Mouse (Mus musculus): ENCODE measurements around the gene Mfsd7a. TPM values are rescaled to one million over a fixed set of nuclear protein-coding genes. Genes with fewer than 3 reads are reported as not detected.
"Not testable (repeated sequence)": the region's sequence is repeated elsewhere in the genome, so short reads cannot be mapped to it uniquely, and the experiment has no call there.

Mfsd7a gene
- 0.11 and 0.15 TPM in 2 replicates for polyA plus RNA-seq (2016; fragmentation: Nextera tagmentation; extraction: Ambion mirVana)

DNA sequence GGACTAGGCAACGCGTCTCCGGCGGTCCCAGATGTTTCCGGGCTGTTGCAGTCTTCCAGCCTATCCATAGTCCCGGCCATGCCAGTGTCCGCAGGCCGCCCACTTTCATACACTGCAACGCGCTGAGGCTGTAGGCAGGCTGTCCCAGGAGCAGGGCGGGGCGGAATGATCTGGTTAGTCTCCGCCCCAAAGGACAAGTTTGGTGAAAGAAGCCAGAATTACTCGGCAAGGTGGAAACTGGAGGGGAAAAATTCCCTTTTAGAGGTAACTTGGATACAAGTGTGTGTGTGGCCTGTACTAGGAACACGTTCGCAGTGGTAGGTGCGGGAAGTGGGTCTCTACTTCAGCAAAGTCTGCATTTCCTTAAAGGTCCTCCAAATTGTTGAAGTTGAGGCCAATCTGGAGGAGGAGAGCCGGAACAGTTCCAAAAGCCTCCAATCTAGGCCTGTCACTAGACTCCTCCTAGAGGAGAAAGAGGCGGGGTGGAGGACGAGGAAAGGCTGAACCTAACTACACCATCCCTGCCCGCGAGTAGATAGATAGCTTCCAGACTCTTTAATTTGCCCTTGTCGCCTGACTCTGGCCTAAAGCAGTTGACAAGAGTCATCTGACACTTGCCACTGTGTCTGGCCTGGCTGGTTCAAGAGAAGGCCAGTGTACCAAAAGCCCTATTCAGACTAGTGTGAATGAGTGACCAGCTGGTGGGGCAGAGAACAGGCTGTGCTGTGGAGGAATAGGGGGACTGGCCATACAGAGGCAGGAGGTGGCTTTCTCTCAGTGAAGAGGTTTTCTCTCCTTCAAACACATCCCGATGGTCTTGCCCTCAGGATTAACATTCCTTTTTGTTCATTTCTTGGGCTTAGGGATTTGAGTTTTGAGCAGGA lies at the start of gene Mfsd7a:
Mfsd7a (minus strand) TSS at position 107 of the 884 bp plus-strand sequence.
- H3K27me3 ChIP-seq (replicated peaks; ENCODE audit: low read depth, poor library complexity, severe bottlenecking) = peaks cover 43% of the 10 kb centered on the region
- peaks cover 20% of the 10 kb centered on the region for H3K4me1 ChIP-seq
- H3K9me3 ChIP-seq = no peaks in the 10 kb centered on the region
- no peaks in the 10 kb centered on the region for H3K36me3 ChIP-seq (replicated peaks)
- DNase-seq (ENCODE audit: low spot score) = peak; percentile 75
- WGBS = 13% methylated on average over 24 of the region's 24 CpGs
- peak within 1 kb of the TSS; percentile 48 for H3K27ac ChIP-seq (replicated peaks)
- peak within 1 kb of the TSS; percentile 56 for H3K4me3 ChIP-seq

DNA sequence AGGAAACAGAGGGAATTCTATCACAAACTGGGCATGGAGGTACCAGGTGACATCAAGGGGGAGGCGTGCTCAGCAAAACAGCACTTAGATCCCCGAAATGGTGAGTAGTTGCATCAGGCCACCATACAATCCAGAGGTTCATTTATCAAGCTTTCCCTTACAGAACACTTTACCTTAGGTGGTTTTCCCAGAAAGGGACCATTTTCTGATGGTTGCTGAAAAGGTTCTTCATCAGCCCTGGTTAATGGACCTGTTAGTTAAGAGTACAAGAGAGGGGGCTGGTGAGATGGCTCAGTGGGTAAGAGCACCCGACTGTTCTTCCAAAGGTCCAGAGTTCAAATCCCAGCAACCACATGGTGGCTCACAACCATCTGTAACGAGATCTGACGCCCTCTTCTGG lies 37.5 kb upstream of the Mfsd7a start:
- WGBS = 94% methylated on average over 5 of the region's 5 CpGs
- H3K27ac ChIP-seq (replicated peaks); H3K9me3 ChIP-seq; H3K27me3 ChIP-seq (replicated peaks; ENCODE audit: low read depth, poor library complexity, severe bottlenecking); DNase-seq (ENCODE audit: low spot score); H3K4me3 ChIP-seq; H3K4me1 ChIP-seq: not testable (repeated sequence)
- H3K36me3 ChIP-seq (replicated peaks) = peaks cover 92% of the 10 kb centered on the region

DNA sequence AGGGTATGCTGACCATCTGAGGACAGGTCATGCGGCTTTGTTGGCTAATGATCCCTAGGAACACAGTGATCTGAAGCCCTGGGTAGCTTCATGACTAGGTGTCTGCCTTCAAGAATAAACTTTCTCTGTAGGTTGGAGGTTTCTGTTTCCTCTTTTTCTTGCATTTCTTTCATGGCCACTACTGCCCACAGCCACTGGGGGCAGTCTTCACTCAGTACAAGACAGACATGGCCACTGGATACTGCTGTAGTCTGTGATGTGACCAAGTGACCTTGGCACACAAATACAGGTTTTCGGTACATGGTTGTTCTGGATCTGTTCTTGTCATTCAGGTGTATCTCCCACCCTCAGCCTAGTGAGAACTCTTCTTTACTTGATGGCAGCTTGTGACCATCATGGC lies 36.5 kb upstream of the Mfsd7a start:
- no peak overlapping the region for H3K27ac ChIP-seq (replicated peaks)
- no peaks in the 10 kb centered on the region for H3K27me3 ChIP-seq (replicated peaks; ENCODE audit: low read depth, poor library complexity, severe bottlenecking)
- no peak overlapping the region for H3K4me3 ChIP-seq
- WGBS = 94% methylated on average over 2 of the region's 2 CpGs
- DNase-seq (ENCODE audit: low spot score) = peak; percentile 36
- H3K9me3 ChIP-seq = no peaks in the 10 kb centered on the region
- H3K4me1 ChIP-seq = no peaks in the 10 kb centered on the region
- H3K36me3 ChIP-seq (replicated peaks) = peaks cover 85% of the 10 kb centered on the region

DNA sequence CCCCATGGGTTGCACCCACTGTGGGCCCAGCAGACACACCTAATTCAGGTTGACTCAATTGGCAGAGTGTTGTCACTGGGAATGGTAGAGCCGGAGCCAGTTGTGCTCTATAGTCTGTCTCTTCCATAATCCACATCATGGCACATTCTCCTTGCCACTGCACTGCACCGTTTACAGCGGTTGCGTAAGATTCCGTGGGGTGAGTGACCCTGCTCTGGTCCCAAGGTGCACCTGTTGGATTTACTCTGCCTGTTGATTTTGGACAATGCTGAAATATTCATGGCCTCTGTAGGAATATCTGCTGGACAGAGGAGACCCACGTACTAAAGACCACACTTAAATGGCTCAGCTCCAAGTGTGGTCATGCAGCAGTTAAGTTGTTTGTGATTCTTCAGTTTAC lies 34.3 kb upstream of the Mfsd7a start:
- peaks cover 85% of the 10 kb centered on the region for H3K36me3 ChIP-seq (replicated peaks)
- H3K27ac ChIP-seq (replicated peaks) = no peak overlapping the region
- no peaks in the 10 kb centered on the region for H3K4me1 ChIP-seq
- 96% methylated on average over 6 of the region's 6 CpGs for WGBS
- H3K9me3 ChIP-seq = no peaks in the 10 kb centered on the region
- no peaks in the 10 kb centered on the region for H3K27me3 ChIP-seq (replicated peaks; ENCODE audit: low read depth, poor library complexity, severe bottlenecking)
- no peak overlapping the region for H3K4me3 ChIP-seq
- no peak for DNase-seq (ENCODE audit: low spot score)

DNA sequence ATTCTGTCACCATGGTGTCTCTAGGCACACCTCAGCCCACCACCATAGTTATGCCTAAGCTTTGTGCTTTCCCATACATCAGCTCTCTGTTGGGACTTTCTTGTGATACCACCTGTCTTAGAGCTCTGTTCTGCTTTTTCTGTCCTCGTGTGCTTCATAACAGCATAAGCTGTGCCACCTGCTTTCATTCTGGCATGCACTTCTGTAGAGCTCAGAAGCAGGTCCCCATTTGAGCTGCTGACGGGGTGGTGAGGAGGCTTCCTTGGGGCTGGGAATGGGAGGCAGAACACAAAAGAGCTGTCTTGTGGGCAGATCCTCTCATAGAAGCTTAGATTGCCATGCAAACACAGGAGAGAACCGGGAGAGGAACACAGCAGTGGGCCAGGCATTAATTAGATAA lies 27.3 kb upstream of the Mfsd7a start:
- DNase-seq (ENCODE audit: low spot score) = no peak
- WGBS = 84% methylated on average over 3 of the region's 3 CpGs
- Histone ChIP-seq H3K27me3 (replicated peaks; ENCODE audit: low read depth, poor library complexity, severe bottlenecking) (no peaks in the 10 kb centered on the region), H3K4me3 (no peak overlapping the region), H3K9me3 (no peaks in the 10 kb centered on the region), H3K4me1 (no peaks in the 10 kb centered on the region), H3K36me3 (replicated peaks) (peaks cover 93% of the 10 kb centered on the region), H3K27ac (replicated peaks) (no peak overlapping the region)

DNA sequence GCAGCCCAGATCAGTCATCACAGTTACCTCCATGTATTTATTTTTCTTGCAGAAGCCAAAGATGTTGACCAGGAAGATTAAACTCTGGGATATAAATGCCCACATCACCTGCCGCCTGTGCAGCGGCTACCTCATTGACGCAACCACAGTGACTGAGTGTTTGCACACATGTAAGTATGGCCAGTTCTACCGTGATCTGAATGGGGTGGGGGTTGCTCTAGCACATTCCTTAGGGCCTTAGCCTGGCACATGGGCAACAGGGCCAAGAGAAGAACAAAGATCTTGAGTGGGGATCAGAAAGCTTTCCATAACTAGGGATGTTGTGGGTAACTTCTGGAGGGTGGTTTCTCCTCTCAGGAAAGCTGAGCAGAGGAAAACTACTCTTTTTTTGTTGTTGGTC lies 25.0 kb upstream of the Mfsd7a start:
- H3K27me3 ChIP-seq (replicated peaks; ENCODE audit: low read depth, poor library complexity, severe bottlenecking) = no peaks in the 10 kb centered on the region
- no peak for DNase-seq (ENCODE audit: low spot score)
- H3K27ac ChIP-seq (replicated peaks) = no peak overlapping the region
- H3K36me3 ChIP-seq (replicated peaks) = peaks cover 85% of the 10 kb centered on the region
- WGBS = 91% methylated on average over 4 of the region's 4 CpGs
- no peaks in the 10 kb centered on the region for H3K4me1 ChIP-seq
- no peak overlapping the region for H3K4me3 ChIP-seq
- no peaks in the 10 kb centered on the region for H3K9me3 ChIP-seq

DNA sequence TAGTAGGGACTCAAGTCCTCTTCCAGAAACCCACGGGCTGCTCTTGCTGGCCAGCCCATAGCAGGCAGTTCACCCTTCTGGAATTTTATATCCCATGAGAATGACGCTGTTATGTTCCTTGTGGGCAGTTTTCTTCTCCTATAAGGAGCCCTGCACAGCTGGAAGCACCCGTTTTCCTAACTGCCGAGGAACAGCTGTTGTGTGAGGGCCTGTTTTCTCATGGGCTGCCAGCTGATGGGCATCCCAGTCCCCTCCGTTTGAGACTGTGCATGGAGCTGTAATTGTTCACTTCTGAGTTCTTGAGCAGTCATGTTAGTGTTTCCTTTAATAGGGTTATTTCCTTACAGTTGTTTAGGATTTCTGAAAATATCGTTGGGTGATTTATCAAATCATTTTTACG lies 20.9 kb upstream of the Mfsd7a start:
- no peak overlapping the region for H3K27ac ChIP-seq (replicated peaks)
- peaks cover 72% of the 10 kb centered on the region for H3K36me3 ChIP-seq (replicated peaks)
- WGBS = 86% methylated on average over 7 of the region's 7 CpGs
- no peaks in the 10 kb centered on the region for H3K9me3 ChIP-seq
- H3K4me1 ChIP-seq = peaks cover 5% of the 10 kb centered on the region; the same call in 1 of the 2 replicates
- no peak overlapping the region for H3K4me3 ChIP-seq
- DNase-seq (ENCODE audit: low spot score) = no peak
- H3K27me3 ChIP-seq (replicated peaks; ENCODE audit: low read depth, poor library complexity, severe bottlenecking) = no peaks in the 10 kb centered on the region

DNA sequence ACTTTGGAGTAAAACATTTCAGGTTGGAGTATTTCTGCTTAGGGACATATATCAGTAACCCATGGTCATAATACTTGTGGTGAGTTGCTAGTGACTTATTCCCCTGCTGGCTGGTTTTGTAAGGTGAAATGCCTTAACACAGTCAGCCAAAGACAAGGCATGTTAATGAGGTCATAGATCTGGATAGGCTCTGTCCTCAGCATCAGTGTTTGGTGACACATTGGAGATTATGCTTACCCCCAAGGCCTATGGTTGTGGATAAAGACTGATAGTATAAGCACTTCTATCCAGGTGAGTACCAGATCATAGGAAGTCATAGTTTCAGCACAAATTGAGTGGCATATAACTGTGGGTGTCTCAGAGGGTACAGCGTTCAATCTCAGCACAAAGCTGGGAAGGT lies 18.0 kb upstream of the Mfsd7a start:
- 97% methylated on average over 1 of the region's 1 CpGs for WGBS
- H3K36me3 ChIP-seq (replicated peaks) = peaks cover 43% of the 10 kb centered on the region
- no peak overlapping the region for H3K27ac ChIP-seq (replicated peaks)
- H3K4me1 ChIP-seq = peaks cover 31% of the 10 kb centered on the region
- no peaks in the 10 kb centered on the region for H3K27me3 ChIP-seq (replicated peaks; ENCODE audit: low read depth, poor library complexity, severe bottlenecking)
- H3K4me3 ChIP-seq = no peak overlapping the region
- H3K9me3 ChIP-seq = no peaks in the 10 kb centered on the region
- DNase-seq (ENCODE audit: low spot score) = no peak

DNA sequence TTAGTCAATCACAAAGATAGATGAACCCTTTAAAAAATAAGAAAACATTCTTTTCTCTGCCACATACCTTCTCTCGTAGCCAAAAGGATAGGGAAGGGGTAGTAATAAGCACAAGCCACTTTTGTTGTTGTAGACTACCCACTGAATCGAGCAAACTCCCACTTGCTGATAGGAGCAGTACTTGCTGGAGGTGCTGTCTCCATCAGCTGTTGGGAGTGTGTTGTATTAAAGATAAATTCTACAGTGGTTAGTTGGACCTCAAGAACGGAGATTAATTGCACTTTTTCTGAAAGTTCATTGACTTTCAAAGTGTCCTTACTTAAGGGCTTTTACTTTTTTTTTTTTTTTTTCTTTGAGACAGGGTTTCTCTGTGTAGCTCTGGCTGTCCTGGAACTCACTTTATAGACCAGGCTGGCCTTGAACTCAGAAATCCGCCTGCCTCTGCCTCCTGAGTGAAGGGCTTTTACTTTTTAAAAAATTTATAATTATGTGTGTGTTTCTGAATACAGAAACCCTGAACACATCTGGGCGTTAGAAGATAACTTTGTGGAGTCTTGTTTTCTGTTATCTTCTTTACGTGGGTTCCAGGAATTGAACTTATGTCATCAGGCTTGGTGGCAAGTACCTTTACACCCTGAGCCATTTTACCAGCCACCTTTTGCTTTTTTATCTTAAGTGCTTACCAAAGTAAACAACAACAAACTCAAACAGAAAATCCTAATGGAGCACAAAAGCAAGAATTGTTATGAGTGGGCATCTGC lies 16.6 kb upstream of the Mfsd7a start:
- no peak for DNase-seq (ENCODE audit: low spot score)
- Histone ChIP-seq H3K4me1 (peaks cover 37% of the 10 kb centered on the region), H3K27ac (replicated peaks) (no peak overlapping the region), H3K9me3 (no peaks in the 10 kb centered on the region), H3K36me3 (replicated peaks) (peaks cover 35% of the 10 kb centered on the region), H3K27me3 (replicated peaks; ENCODE audit: low read depth, poor library complexity, severe bottlenecking) (no peaks in the 10 kb centered on the region), H3K4me3 (no peak overlapping the region)
- WGBS = 88% methylated on average over 6 of the region's 6 CpGs

DNA sequence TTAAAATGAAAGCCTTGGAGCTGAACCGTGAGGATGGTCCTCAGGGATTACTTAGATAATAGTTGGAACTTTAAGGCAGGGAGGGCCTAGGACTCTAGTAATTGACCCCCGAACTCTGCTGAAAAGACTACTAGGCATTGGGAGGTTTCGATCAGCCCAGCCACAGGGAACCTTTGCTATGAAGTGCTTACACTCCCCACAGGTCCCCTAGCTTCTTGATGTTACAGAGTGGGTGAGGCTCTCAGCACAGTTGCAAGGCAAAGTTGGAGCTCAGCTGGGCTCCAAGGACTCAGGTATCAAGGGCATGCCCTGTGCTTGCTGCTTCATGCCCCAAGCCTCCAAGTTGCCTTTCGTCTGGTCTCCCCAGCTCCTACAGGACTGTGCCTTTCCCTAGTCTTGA lies 13.8 kb upstream of the Mfsd7a start:
- 49% methylated on average over 4 of the region's 4 CpGs for WGBS
- Histone ChIP-seq H3K36me3 (replicated peaks) (peaks cover 19% of the 10 kb centered on the region), H3K4me1 (peaks cover 37% of the 10 kb centered on the region), H3K9me3 (no peaks in the 10 kb centered on the region), H3K27ac (replicated peaks) (peak overlapping the region; percentile 99), H3K27me3 (replicated peaks; ENCODE audit: low read depth, poor library complexity, severe bottlenecking) (peaks cover 18% of the 10 kb centered on the region; the same call in 1 of the 2 replicates), H3K4me3 (peak overlapping the region; percentile 79)
- DNase-seq (ENCODE audit: low spot score) = no peak

DNA sequence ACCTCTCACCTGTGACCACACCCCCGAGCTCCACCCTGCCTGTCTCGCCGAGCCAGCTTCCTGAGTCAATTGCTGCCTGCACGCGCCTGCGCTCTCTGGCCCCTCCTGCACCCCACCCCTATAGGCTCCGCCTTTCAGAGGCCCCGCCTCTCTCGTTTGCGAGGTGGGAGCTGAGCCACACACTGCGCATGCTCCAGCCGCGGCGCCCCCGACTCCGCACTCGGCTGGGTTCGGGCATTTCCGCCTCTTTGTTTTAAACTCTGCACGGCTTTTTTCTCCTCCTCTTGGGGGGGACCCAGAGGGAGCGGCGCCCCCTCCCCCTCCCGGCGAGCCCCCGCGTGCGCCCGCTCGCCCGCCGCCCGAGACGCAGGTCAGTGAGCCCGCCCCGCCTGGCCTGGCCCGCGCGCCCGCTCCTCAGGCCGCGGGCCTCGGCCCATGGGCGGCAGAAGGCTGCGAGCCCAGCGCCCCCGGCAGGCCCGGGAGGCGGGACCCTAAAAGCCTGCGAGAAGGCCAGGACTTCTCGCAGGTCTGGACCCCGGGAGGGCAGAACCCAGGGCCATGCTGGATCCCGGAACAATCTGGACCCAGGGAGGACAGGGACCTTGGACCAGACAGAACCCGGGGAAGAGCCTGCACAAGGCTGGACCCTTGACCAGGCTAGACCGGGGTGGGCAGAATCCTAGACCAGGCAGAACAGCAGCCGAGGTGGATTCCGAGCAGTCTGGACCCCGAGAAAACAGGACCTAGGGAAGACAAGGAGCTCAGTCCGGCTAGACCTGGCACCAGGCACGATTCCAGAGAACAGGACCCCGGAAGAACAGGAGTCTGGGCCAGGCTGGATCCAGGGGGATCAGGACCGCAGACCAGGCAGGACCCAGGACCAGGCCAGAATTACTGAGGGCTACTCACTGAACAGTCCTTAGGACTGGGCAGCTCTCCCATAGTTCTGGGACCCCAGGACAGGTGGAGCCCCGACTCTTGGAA lies 12.7 kb upstream of the Mfsd7a start, which contains the start of gene Pcgf3:
Pcgf3 (plus strand) TSS at position 151 of the 984 bp plus-strand sequence.
- peaks cover 18% of the 10 kb centered on the region; the same call in 1 of the 2 replicates for H3K27me3 ChIP-seq (replicated peaks; ENCODE audit: low read depth, poor library complexity, severe bottlenecking)
- under 1% methylated on average over 62 of the region's 62 CpGs for WGBS

DNA sequence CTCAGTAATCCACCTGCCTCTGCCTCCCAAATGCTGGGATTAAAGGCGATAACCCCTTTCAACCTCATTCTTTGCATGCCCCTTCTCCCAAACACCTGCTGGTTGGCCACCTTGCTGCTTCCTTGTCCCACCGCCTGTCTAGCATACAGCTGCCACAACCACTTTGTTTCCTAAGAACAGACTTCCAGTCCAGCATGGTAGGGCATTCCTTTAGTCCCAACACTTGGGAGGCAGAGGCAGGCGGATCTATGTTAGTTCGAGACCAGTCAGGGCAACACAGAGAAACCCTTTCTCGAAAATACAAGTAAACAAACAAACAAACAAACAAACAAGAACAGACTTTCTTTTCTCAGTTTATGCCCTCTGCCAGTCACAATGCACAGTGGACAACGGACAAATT lies 11.8 kb upstream of the Mfsd7a start:
- peak overlapping the region; percentile 99 for H3K27ac ChIP-seq (replicated peaks)
- H3K4me3 ChIP-seq = peak overlapping the region; percentile 79
- no peak for DNase-seq (ENCODE audit: low spot score)
- WGBS = 38% methylated on average over 6 of the region's 6 CpGs
- 0 out of 2 replicates have a peak, but pooled peaks cover 2% of the 10 kb centered on the region for H3K36me3 ChIP-seq (replicated peaks)
- H3K9me3 ChIP-seq = no peaks in the 10 kb centered on the region
- H3K27me3 ChIP-seq (replicated peaks; ENCODE audit: low read depth, poor library complexity, severe bottlenecking) = peaks cover 18% of the 10 kb centered on the region; the same call in 1 of the 2 replicates
- peaks cover 32% of the 10 kb centered on the region for H3K4me1 ChIP-seq

More for the DNA sequence above, 12.7 kb upstream of the Mfsd7a start, which contains the start of gene Pcgf3:
- Histone ChIP-seq H3K4me3 (peak within 1 kb of the TSS; percentile 79), H3K27ac (replicated peaks) (peak within 1 kb of the TSS; percentile 99), H3K4me1 (peaks cover 37% of the 10 kb centered on the region), H3K9me3 (no peaks in the 10 kb centered on the region), H3K36me3 (replicated peaks) (peaks cover 11% of the 10 kb centered on the region; the same call in 1 of the 2 replicates)
- DNase-seq (ENCODE audit: low spot score) = peak; percentile 98

All from embryonic facial prominence, embryonic 10.5 days (tissue).